Mouse (Mus musculus) embryonic facial prominence, embryonic 12.5 days (tissue): ENCODE data around the gene Ints4. TPM values are rescaled to one million over a fixed set of nuclear protein-coding genes. Genes with fewer than 3 reads are reported as not detected.
"Not testable (repeated sequence)": the region's sequence is repeated elsewhere in the genome, so short reads cannot be mapped to it uniquely, and the experiment has no call there.

Source experiments
- ATAC-seq: fragments of 200-750 bp; cut with Nextera tagmentation; 2 replicates; pipeline ENCODE4 v1.8.0; 2017; ENCODE audit not compliant: insufficient number of reproducible peaks, insufficient read depth, low FRiP score, low TSS enrichment
- H3K27ac ChIP-seq: fragments of 300-500 bp; sonication (generic); 2 replicates; pipeline ENCODE4 v1.5.1; 2016; ENCODE audit warnings: mild to moderate bottlenecking
- H3K27me3 ChIP-seq: fragments of 300-500 bp; sonication (generic); 2 replicates; pipeline ENCODE4 v1.6.1; 2016; ENCODE audit warnings: mild to moderate bottlenecking, moderate library complexity
- H3K36me3 ChIP-seq: fragments of 300-500 bp; sonication (generic); 2 replicates; pipeline ENCODE4 v1.6.1; 2016; ENCODE audit warnings: mild to moderate bottlenecking
- H3K4me1 ChIP-seq: fragments of 300-500 bp; sonication (generic); 2 replicates; pipeline ENCODE4 v1.6.1; 2016
- H3K4me2 ChIP-seq: fragments of 300-500 bp; sonication (generic); replicated peaks from 2 replicates; pipeline ENCODE4 v1.6.1; 2016; ENCODE audit warnings: mild to moderate bottlenecking, moderate library complexity
- H3K4me3 ChIP-seq: fragments of 300-500 bp; sonication (generic); 2 replicates; pipeline ENCODE4 v1.5.1; 2016; ENCODE audit warnings: mild to moderate bottlenecking
- H3K9ac ChIP-seq: fragments of 300-500 bp; sonication (generic); 2 replicates; pipeline ENCODE4 v1.6.1; 2016; ENCODE audit warnings: mild to moderate bottlenecking, moderate library complexity
- H3K9me3 ChIP-seq: fragments of 300-500 bp; sonication (generic); 2 replicates; pipeline ENCODE4 v1.6.1; 2016; ENCODE audit warnings: mild to moderate bottlenecking, moderate library complexity
- WGBS: fragments of 180-500 bp; shearing (Covaris S2); methylation state at CpG from one replicate; pipeline ENCODE4 v1.1.7; 2016; 5-methylcytosine and 5-hydroxymethylcytosine counted together
- polyA plus RNA-seq: library from polyadenylated mRNA; unstranded; fragments of >200 nt; fragmentation: Nextera tagmentation; extraction: Ambion mirVana; gene quantifications from 2 replicates; pipeline ENCODE4 v1.2.1, GENCODE M21; 2016

Ints4 gene
- 58.3 and 63.5 TPM in 2 replicates for polyA plus RNA-seq

GRCm38 (mm10) chr7:97480821-97481339, at the start of gene Ints4:
Ints4 (plus strand) TSS chr7:97480956.
- peak; percentile 99 for ATAC-seq
- Histone ChIP-seq H3K36me3 (peaks cover 14% of the 10 kb centered on the region), H3K4me1 (peaks cover 10% of the 10 kb centered on the region), H3K4me3 (peak within 1 kb of the TSS; percentile 81), H3K9me3 (no peaks in the 10 kb centered on the region), H3K27me3 (no peaks in the 10 kb centered on the region), H3K27ac (peak within 1 kb of the TSS; percentile 77; the same call in 1 of the 2 replicates), H3K4me2 (peak within 1 kb of the TSS; percentile 93), H3K9ac (peak within 1 kb of the TSS; percentile 69)
- WGBS, result under 1% methylated on average over 24 of the region's 24 CpGs

GRCm38 (mm10) chr7:97433517-97433916, 47.2 kb upstream of the Ints4 start:
- not testable (repeated sequence) for H3K4me3 ChIP-seq, H3K9ac ChIP-seq, H3K4me2 ChIP-seq, ATAC-seq, H3K27ac ChIP-seq, H3K9me3 ChIP-seq, H3K36me3 ChIP-seq, H3K27me3 ChIP-seq
- peaks cover 13% of the 10 kb centered on the region for H3K4me1 ChIP-seq
- 74% methylated on average over 3 of the region's 3 CpGs for WGBS

GRCm38 (mm10) chr7:97434517-97434916, 46.2 kb upstream of the Ints4 start:
- Histone ChIP-seq H3K4me2 (no peak overlapping the region), H3K36me3 (no peaks in the 10 kb centered on the region), H3K4me1 (peaks cover 12% of the 10 kb centered on the region), H3K9ac (no peak overlapping the region), H3K9me3 (no peaks in the 10 kb centered on the region), H3K4me3 (no peak overlapping the region), H3K27ac (no peak overlapping the region), H3K27me3 (no peaks in the 10 kb centered on the region)
- no peak for ATAC-seq
- 80% methylated on average over 10 of the region's 10 CpGs for WGBS

- Histone ChIP-seq H3K9ac (no peak overlapping the region), H3K27me3 (no peaks in the 10 kb centered on the region), H3K4me3 (no peak overlapping the region), H3K9me3 (no peaks in the 10 kb centered on the region; the same call in 1 of the 2 replicates), H3K27ac (no peak overlapping the region), H3K36me3 (no peaks in the 10 kb centered on the region), H3K4me1 (no peaks in the 10 kb centered on the region), H3K4me2 (no peak overlapping the region)
- ATAC-seq, result no peak
Measured at GRCm38 (mm10) chr7:97438986-97439385, 41.8 kb upstream of the Ints4 start.

GRCm38 (mm10) chr7:97446171-97446925, 34.4 kb upstream of the Ints4 start:
- Histone ChIP-seq H3K4me2 (no peak overlapping the region), H3K9ac (no peak overlapping the region), H3K36me3 (no peaks in the 10 kb centered on the region), H3K9me3 (no peaks in the 10 kb centered on the region; the same call in 1 of the 2 replicates), H3K4me3 (no peak overlapping the region), H3K27ac (peak overlapping the region; percentile 80), H3K4me1 (peaks cover 10% of the 10 kb centered on the region; the same call in 1 of the 2 replicates), H3K27me3 (no peaks in the 10 kb centered on the region)
- peak; percentile 84 for ATAC-seq
- WGBS, result 18% methylated on average over 6 of the region's 6 CpGs

GRCm38 (mm10) chr7:97447050-97447531, 33.7 kb upstream of the Ints4 start:
- H3K4me1 ChIP-seq, result peaks cover 10% of the 10 kb centered on the region; the same call in 1 of the 2 replicates
- WGBS, result 48% methylated on average over 6 of the region's 6 CpGs
- no peaks in the 10 kb centered on the region for H3K9me3 ChIP-seq
- peak overlapping the region; percentile 80 for H3K27ac ChIP-seq
- H3K4me2 ChIP-seq, result no peak overlapping the region
- H3K27me3 ChIP-seq, result no peaks in the 10 kb centered on the region
- H3K4me3 ChIP-seq, result no peak overlapping the region
- no peaks in the 10 kb centered on the region for H3K36me3 ChIP-seq
- no peak for ATAC-seq
- no peak overlapping the region for H3K9ac ChIP-seq

GRCm38 (mm10) chr7:97451023-97451422, 29.7 kb upstream of the Ints4 start, which contains the start of gene Kctd14:
Kctd14 (plus strand) TSS chr7:97451323.
- not testable (repeated sequence) for ATAC-seq, H3K36me3 ChIP-seq, H3K4me3 ChIP-seq, H3K27ac ChIP-seq, H3K9me3 ChIP-seq, H3K4me2 ChIP-seq, H3K27me3 ChIP-seq, H3K9ac ChIP-seq
- peaks cover 10% of the 10 kb centered on the region; the same call in 1 of the 2 replicates for H3K4me1 ChIP-seq
- WGBS, result 86% methylated on average over 2 of the region's 2 CpGs

GRCm38 (mm10) chr7:97452196-97452595, 28.6 kb upstream of the Ints4 start:
- no peaks in the 10 kb centered on the region for H3K27me3 ChIP-seq
- H3K9ac ChIP-seq, result no peak overlapping the region
- no peak overlapping the region for H3K27ac ChIP-seq
- H3K36me3 ChIP-seq, result no peaks in the 10 kb centered on the region
- H3K4me2 ChIP-seq, result no peak overlapping the region
- 80% methylated on average over 6 of the region's 6 CpGs for WGBS
- H3K4me1 ChIP-seq, result peaks cover 3% of the 10 kb centered on the region; the same call in 1 of the 2 replicates
- H3K9me3 ChIP-seq, result no peaks in the 10 kb centered on the region
- H3K4me3 ChIP-seq, result no peak overlapping the region
- no peak for ATAC-seq

- 7% methylated on average over 27 of the region's 27 CpGs for WGBS
- H3K4me3 ChIP-seq, result peak overlapping the region; percentile 41
- no peaks in the 10 kb centered on the region for H3K36me3 ChIP-seq
- ATAC-seq, result 0 out of 2 replicates have a peak, but pooled peaks have one; percentile 43
- H3K9ac ChIP-seq, result peak overlapping the region; percentile 57
- no peaks in the 10 kb centered on the region for H3K27me3 ChIP-seq
- no peaks in the 10 kb centered on the region; the same call in 1 of the 2 replicates for H3K4me1 ChIP-seq
- H3K9me3 ChIP-seq, result no peaks in the 10 kb centered on the region
- H3K27ac ChIP-seq, result 0 out of 2 replicates have a peak overlapping the region, but pooled peaks have one; percentile 11
- H3K4me2 ChIP-seq, result peak overlapping the region; percentile 84
Measured at GRCm38 (mm10) chr7:97453141-97453921, 27.4 kb upstream of the Ints4 start.

- Histone ChIP-seq H3K27me3 (no peaks in the 10 kb centered on the region), H3K9ac (no peak overlapping the region), H3K36me3 (no peaks in the 10 kb centered on the region), H3K4me1 (no peaks in the 10 kb centered on the region; the same call in 1 of the 2 replicates), H3K4me2 (no peak overlapping the region), H3K27ac (no peak overlapping the region), H3K4me3 (no peak overlapping the region), H3K9me3 (no peaks in the 10 kb centered on the region)
- ATAC-seq, result no peak
- 91% methylated on average over 10 of the region's 10 CpGs for WGBS
Measured at GRCm38 (mm10) chr7:97454795-97455194, 26.0 kb upstream of the Ints4 start.

- no peak overlapping the region for H3K27ac ChIP-seq
- no peak overlapping the region for H3K4me2 ChIP-seq
- no peaks in the 10 kb centered on the region for H3K9me3 ChIP-seq
- 62% methylated on average over 3 of the region's 3 CpGs for WGBS
- no peak overlapping the region for H3K9ac ChIP-seq
- ATAC-seq, result no peak
- no peaks in the 10 kb centered on the region for H3K27me3 ChIP-seq
- no peaks in the 10 kb centered on the region; the same call in 1 of the 2 replicates for H3K4me1 ChIP-seq
- no peak overlapping the region for H3K4me3 ChIP-seq
- H3K36me3 ChIP-seq, result no peaks in the 10 kb centered on the region
Measured at GRCm38 (mm10) chr7:97455577-97455976, 25.2 kb upstream of the Ints4 start.
